Mouse (Mus musculus): Measurements from ENCODE around the gene Acp6. TPM values are rescaled to one million over a fixed set of nuclear protein-coding genes. Genes with fewer than 3 reads are reported as not detected.
A peak's percentile ranks its signal among the peaks of the same experiment; 100 is the strongest.

The Acp6 gene
- polyA plus RNA-seq, 1 experiment from 2014 or later = 37.6 TPM

DNA sequence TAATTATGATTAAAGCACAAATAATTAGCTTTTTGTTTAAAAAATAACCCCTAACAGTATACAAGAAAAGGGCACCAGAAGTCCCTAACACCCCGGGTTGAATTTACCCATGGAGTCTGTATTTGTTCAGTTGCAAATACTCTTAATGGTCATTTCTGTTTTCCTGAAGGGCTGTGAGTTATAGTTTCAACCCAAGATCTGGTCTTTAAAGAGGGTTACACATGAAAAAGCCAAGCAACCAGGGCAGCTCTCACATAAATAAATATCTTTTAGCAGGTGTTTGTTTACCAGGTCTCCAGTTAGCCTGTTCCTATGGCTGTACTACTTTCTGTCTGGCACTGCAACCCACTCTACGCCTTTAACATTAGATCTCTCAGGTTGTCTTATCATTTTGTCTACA, 1.4 kb downstream of the Acp6 start:
- H3K9ac ChIP-seq (replicated peaks) = no peak overlapping the region
- WGBS = 85% methylated on average over 2 of the region's 2 CpGs
- no peak for ATAC-seq (ENCODE audit: insufficient number of reproducible peaks, insufficient read depth, low FRiP score, low TSS enrichment, low read depth)
- no peaks in the 10 kb centered on the region for H3K36me3 ChIP-seq
- H3K27me3 ChIP-seq = no peaks in the 10 kb centered on the region
- peaks cover 6% of the 10 kb centered on the region; the same call in 1 of the 2 replicates for H3K4me1 ChIP-seq (replicated peaks)
- peak overlapping the region; percentile 87 for H3K4me2 ChIP-seq
- no peak overlapping the region for H3K4me3 ChIP-seq (replicated peaks)
- no peaks in the 10 kb centered on the region for H3K9me3 ChIP-seq
- H3K27ac ChIP-seq = no peak overlapping the region

DNA sequence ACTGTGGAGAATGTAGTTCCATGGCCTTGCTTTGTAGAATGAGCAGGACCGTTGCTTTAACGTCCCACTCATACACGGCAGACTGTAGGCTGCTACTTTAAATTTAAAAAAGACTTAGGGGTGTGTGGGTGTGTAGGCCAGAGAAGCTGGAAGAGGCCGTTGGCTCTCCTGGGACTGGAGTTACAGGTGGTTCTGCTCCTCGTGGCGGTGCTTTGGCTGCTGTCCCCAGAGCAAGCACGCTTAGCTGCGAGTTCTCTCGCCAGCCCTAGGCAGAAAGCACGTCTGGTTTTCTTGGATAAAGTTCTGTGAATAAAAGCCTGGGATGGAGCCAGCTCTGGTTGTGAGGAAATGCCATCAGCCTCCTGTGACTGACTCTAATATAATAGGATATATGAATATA, 2.3 kb downstream of the Acp6 start:
- Histone ChIP-seq H3K9me3 (no peaks in the 10 kb centered on the region), H3K36me3 (no peaks in the 10 kb centered on the region), H3K27me3 (no peaks in the 10 kb centered on the region), H3K9ac (replicated peaks) (no peak overlapping the region), H3K4me3 (replicated peaks) (no peak overlapping the region), H3K4me2 (no peak overlapping the region), H3K4me1 (replicated peaks) (peaks cover 6% of the 10 kb centered on the region; the same call in 1 of the 2 replicates), H3K27ac (no peak overlapping the region)
- 57% methylated on average over 10 of the region's 10 CpGs for WGBS
- ATAC-seq (ENCODE audit: insufficient number of reproducible peaks, insufficient read depth, low FRiP score, low TSS enrichment, low read depth) = no peak

DNA sequence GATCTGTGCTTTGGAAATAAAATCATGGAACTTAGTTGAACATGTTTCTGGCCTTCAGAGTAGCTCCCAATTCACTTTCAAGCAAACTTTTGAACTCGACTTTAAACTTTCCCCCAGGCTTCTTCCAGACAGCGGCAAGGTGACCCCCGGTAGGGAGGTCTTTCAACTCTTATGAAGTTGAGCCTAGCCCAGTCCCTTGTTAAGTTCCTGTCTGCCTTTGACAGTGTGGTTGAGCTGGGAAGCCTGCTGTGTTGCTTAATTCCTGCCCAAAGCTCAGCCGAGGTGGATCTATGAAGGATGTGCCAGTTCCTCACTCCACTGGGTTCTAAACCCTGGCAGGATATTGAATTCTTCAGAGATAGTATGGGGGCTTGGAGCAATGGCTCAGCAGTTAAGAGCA, 3.2 kb downstream of the Acp6 start:
- Histone ChIP-seq H3K27me3 (no peaks in the 10 kb centered on the region), H3K9me3 (no peaks in the 10 kb centered on the region), H3K4me2 (no peak overlapping the region), H3K27ac (no peak overlapping the region), H3K4me1 (replicated peaks) (peaks cover 6% of the 10 kb centered on the region; the same call in 1 of the 2 replicates), H3K4me3 (replicated peaks) (no peak overlapping the region), H3K9ac (replicated peaks) (no peak overlapping the region), H3K36me3 (peaks cover 4% of the 10 kb centered on the region; the same call in 1 of the 2 replicates)
- ATAC-seq (ENCODE audit: insufficient number of reproducible peaks, insufficient read depth, low FRiP score, low TSS enrichment, low read depth) = no peak
- 62% methylated on average over 4 of the region's 4 CpGs for WGBS

DNA sequence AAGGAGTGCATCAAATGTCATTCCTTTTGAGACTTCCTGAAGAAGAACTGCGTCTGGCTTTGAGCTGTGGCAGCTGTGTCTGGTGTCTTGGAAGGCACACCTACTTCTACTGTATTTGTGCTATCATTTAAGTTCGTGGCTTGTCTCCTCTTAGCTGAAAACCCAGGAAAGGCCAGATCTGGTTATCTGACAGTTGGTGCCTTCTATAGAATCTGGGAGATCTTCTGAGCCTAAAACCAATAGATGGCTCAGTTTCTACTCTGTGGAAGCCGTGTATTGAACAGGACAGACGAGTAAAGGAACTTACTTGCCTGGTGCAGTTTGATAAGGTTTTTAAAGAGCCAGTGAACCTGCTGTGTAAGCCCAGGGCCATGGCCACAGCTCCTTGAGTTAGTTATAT, 5.9 kb downstream of the Acp6 start:
- H3K9me3 ChIP-seq = no peaks in the 10 kb centered on the region
- 80% methylated on average over 4 of the region's 4 CpGs for WGBS
- no peak overlapping the region for H3K4me2 ChIP-seq
- no peak overlapping the region for H3K4me3 ChIP-seq (replicated peaks)
- no peak overlapping the region for H3K9ac ChIP-seq (replicated peaks)
- peaks cover 3% of the 10 kb centered on the region; the same call in 1 of the 2 replicates for H3K4me1 ChIP-seq (replicated peaks)
- H3K27me3 ChIP-seq = no peaks in the 10 kb centered on the region
- no peak overlapping the region for H3K27ac ChIP-seq
- ATAC-seq (ENCODE audit: insufficient number of reproducible peaks, insufficient read depth, low FRiP score, low TSS enrichment, low read depth) = no peak
- peaks cover 7% of the 10 kb centered on the region for H3K36me3 ChIP-seq

DNA sequence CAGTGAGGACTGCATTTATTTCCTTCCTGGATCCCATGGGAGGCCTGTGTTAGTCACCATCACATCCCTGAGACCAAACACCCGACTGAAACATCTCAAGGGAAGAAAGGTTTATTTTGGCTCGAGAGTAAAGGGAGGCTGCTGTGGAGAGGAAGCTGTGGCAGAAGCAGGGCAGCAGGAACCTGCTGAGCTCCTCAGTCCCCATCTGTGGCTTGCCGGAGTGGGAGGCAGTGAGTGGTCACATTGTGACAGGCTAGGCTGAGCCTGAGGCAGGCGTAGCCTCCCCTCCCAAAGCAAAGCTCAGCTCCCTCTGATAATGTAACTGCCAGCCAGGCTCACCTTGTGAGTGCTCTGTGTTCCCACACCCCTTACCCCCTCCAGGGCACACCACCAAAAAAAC, 8.5 kb downstream of the Acp6 start:
- Histone ChIP-seq H3K4me1 (replicated peaks) (no peaks in the 10 kb centered on the region), H3K27me3 (no peaks in the 10 kb centered on the region), H3K27ac (no peak overlapping the region), H3K36me3 (peaks cover 7% of the 10 kb centered on the region), H3K9me3 (no peaks in the 10 kb centered on the region), H3K4me2 (no peak overlapping the region), H3K9ac (replicated peaks) (no peak overlapping the region), H3K4me3 (replicated peaks) (no peak overlapping the region)
- 74% methylated on average over 4 of the region's 4 CpGs for WGBS
- no peak for ATAC-seq (ENCODE audit: insufficient number of reproducible peaks, insufficient read depth, low FRiP score, low TSS enrichment, low read depth)

- ATAC-seq (ENCODE audit: insufficient number of reproducible peaks, insufficient read depth, low FRiP score, low TSS enrichment, low read depth) = no peak
- H3K27ac ChIP-seq = no peak overlapping the region
- no peak overlapping the region for H3K4me2 ChIP-seq
- 79% methylated on average over 6 of the region's 6 CpGs for WGBS
- peaks cover 16% of the 10 kb centered on the region for H3K27me3 ChIP-seq
- peaks cover 10% of the 10 kb centered on the region for H3K36me3 ChIP-seq
- H3K4me1 ChIP-seq (replicated peaks) = no peaks in the 10 kb centered on the region
- no peak overlapping the region for H3K9ac ChIP-seq (replicated peaks)
- no peak overlapping the region for H3K4me3 ChIP-seq (replicated peaks)
- H3K9me3 ChIP-seq = no peaks in the 10 kb centered on the region
These were observed 13.0 kb downstream of the Acp6 start for GRCm38 (mm10) chr3:97171531-97171930.

DNA sequence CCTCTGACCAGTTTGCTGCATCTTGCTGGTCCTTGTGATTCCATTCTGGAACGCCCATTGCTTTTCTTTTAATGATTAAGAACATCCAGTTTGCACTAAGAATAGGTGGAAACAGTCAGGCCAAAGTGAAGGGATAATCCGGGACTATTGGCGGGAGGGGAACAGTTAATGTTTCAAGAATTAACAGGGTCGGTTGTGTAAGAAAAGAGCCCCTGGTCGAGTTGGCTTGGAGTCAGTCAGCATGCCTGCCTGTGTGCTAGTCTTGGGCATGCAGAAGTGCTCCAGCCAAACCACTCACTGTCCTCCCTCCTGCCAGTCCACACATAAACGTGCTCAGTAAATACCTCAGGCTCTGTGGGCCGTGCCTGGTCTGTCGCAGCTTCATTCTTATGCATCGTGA, 13.7 kb downstream of the Acp6 start:
- H3K4me3 ChIP-seq (replicated peaks) = no peak overlapping the region
- 83% methylated on average over 9 of the region's 9 CpGs for WGBS
- ATAC-seq (ENCODE audit: insufficient number of reproducible peaks, insufficient read depth, low FRiP score, low TSS enrichment, low read depth) = no peak
- no peaks in the 10 kb centered on the region for H3K9me3 ChIP-seq
- H3K27me3 ChIP-seq = peaks cover 19% of the 10 kb centered on the region
- H3K9ac ChIP-seq (replicated peaks) = no peak overlapping the region
- H3K4me2 ChIP-seq = no peak overlapping the region
- peaks cover 14% of the 10 kb centered on the region for H3K36me3 ChIP-seq
- H3K27ac ChIP-seq = no peak overlapping the region
- no peaks in the 10 kb centered on the region for H3K4me1 ChIP-seq (replicated peaks)

DNA sequence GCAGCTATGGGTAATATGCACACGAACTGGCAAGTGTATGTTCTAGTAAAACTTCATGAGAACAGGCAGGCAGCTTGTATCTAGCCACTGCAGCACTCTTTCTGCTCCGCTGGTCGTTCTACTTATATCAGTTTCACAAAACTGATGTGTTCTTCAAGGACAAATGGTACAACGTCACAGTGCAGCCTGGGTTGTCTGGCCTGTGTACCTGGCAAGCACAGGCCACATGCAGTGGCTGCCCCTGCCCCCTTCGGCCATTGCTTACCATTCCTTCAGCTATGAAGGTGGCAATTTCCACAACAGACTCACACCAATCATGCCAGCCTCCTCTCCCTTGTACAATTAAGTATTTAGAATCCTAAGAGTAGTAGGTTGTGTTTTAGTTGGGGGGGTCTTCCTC, 14.1 kb downstream of the Acp6 start:
- no peak overlapping the region for H3K9ac ChIP-seq (replicated peaks)
- peaks cover 12% of the 10 kb centered on the region for H3K36me3 ChIP-seq
- no peaks in the 10 kb centered on the region for H3K9me3 ChIP-seq
- WGBS = 91% methylated on average over 5 of the region's 5 CpGs
- H3K4me2 ChIP-seq = no peak overlapping the region
- H3K4me3 ChIP-seq (replicated peaks) = no peak overlapping the region
- H3K27ac ChIP-seq = no peak overlapping the region
- ATAC-seq (ENCODE audit: insufficient number of reproducible peaks, insufficient read depth, low FRiP score, low TSS enrichment, low read depth) = no peak
- no peaks in the 10 kb centered on the region for H3K4me1 ChIP-seq (replicated peaks)
- peaks cover 22% of the 10 kb centered on the region for H3K27me3 ChIP-seq

DNA sequence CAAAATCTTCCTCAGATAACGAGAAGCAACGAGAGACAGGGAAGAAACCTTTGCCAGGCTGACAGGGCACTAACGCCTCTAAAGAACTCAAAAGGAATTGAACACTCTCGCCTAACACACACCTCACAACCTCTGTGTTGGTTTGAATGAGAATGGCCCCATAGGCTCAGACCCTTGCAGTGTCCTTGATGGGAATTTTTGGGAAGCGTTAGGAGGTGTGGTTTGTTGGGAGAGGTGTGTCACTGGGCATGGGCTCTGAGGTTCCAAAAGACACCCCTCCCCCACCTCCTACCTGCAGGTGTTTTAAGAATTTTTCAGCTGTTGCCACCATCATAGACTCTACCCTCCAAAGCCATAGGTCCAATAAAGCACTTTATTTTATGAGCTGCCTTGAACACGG, 20.3 kb downstream of the Acp6 start:
- ATAC-seq (ENCODE audit: insufficient number of reproducible peaks, insufficient read depth, low FRiP score, low TSS enrichment, low read depth) = no peak; the same call in 1 of the 2 replicates
- H3K36me3 ChIP-seq = peaks cover 11% of the 10 kb centered on the region; the same call in 1 of the 2 replicates
- H3K27ac ChIP-seq = no peak overlapping the region
- peaks cover 9% of the 10 kb centered on the region; the same call in 1 of the 2 replicates for H3K4me1 ChIP-seq (replicated peaks)
- 60% methylated on average over 6 of the region's 6 CpGs for WGBS
- no peak overlapping the region for H3K4me2 ChIP-seq
- peaks cover 58% of the 10 kb centered on the region for H3K27me3 ChIP-seq
- H3K4me3 ChIP-seq (replicated peaks) = no peak overlapping the region
- H3K9ac ChIP-seq (replicated peaks) = no peak overlapping the region
- H3K9me3 ChIP-seq = no peaks in the 10 kb centered on the region

- Histone ChIP-seq H3K4me1 (replicated peaks) (peaks cover 9% of the 10 kb centered on the region; the same call in 1 of the 2 replicates), H3K9ac (replicated peaks) (no peak overlapping the region), H3K27me3 (peaks cover 61% of the 10 kb centered on the region), H3K4me2 (no peak overlapping the region), H3K4me3 (replicated peaks) (no peak overlapping the region), H3K9me3 (no peaks in the 10 kb centered on the region), H3K27ac (no peak overlapping the region), H3K36me3 (peaks cover 11% of the 10 kb centered on the region; the same call in 1 of the 2 replicates)
- 51% methylated on average over 6 of the region's 6 CpGs for WGBS
- ATAC-seq (ENCODE audit: insufficient number of reproducible peaks, insufficient read depth, low FRiP score, low TSS enrichment, low read depth) = no peak
These were observed 21.9 kb downstream of the Acp6 start for GRCm38 (mm10) chr3:97180527-97180926.

DNA sequence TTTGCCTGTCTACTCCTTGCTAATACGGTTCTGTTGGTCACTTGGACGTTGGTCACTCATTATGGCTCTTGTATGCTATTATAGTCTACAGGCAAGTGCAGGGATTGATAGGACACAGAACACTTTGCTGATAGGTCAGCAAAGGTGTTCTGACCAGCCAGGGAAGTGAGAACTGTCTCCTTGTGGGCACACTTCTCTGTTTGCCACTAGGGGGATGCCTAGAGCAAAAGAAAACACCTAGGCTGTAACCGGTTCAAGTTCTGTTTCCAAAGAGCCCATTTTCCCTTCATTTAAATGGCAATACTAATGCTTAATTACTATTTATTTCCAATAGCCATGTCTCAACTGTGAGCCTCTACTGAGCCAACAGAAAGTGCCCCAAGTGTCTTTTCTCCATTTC, 25.2 kb downstream of the Acp6 start:
- Histone ChIP-seq H3K9ac (replicated peaks) (no peak overlapping the region), H3K36me3 (no peaks in the 10 kb centered on the region), H3K27me3 (peaks cover 54% of the 10 kb centered on the region), H3K4me3 (replicated peaks) (no peak overlapping the region), H3K4me1 (replicated peaks) (peaks cover 8% of the 10 kb centered on the region; the same call in 1 of the 2 replicates), H3K9me3 (no peaks in the 10 kb centered on the region), H3K4me2 (no peak overlapping the region), H3K27ac (no peak overlapping the region)
- WGBS = 44% methylated on average over 3 of the region's 3 CpGs
- ATAC-seq (ENCODE audit: insufficient number of reproducible peaks, insufficient read depth, low FRiP score, low TSS enrichment, low read depth) = no peak

GRCm38 (mm10) chr3:97185098-97185860, 26.7 kb downstream of the Acp6 start:
- no peak for ATAC-seq (ENCODE audit: insufficient number of reproducible peaks, insufficient read depth, low FRiP score, low TSS enrichment, low read depth)
- H3K4me2 ChIP-seq = no peak overlapping the region
- WGBS = 43% methylated on average over 10 of the region's 10 CpGs
- no peak overlapping the region for H3K9ac ChIP-seq (replicated peaks)
- H3K27ac ChIP-seq = no peak overlapping the region
- H3K4me3 ChIP-seq (replicated peaks) = no peak overlapping the region
- H3K27me3 ChIP-seq = peaks cover 50% of the 10 kb centered on the region
- peaks cover 3% of the 10 kb centered on the region; the same call in 1 of the 2 replicates for H3K4me1 ChIP-seq (replicated peaks)
- H3K9me3 ChIP-seq = no peaks in the 10 kb centered on the region
- no peaks in the 10 kb centered on the region for H3K36me3 ChIP-seq

All from limb, embryonic 12.5 days (tissue).